Mouse (Mus musculus) brown adipose tissue, adult 24 weeks (tissue): ENCODE results near the gene AI413582. TPM values are rescaled to one million over a fixed set of nuclear protein-coding genes. Genes with fewer than 3 reads are reported as not detected.

Experiments
- H3K27ac ChIP-seq: fragments of 200-500 bp; replicated peaks from 2 replicates; pipeline ENCODE4 v1.5.1; 2012; ENCODE audit warnings: low read depth, mild to moderate bottlenecking, low read length
- H3K4me1 ChIP-seq: fragments of 200-500 bp; 2 replicates; pipeline ENCODE4 v1.6.1; 2012; ENCODE audit warnings: low read length, mixed read lengths; ENCODE audit not compliant: control insufficient read depth, insufficient read depth, insufficient read length
- H3K4me3 ChIP-seq: fragments of 200-500 bp; 2 replicates; pipeline ENCODE4 v1.5.1; 2012; ENCODE audit warnings: low read depth, mild to moderate bottlenecking, low read length, moderate library complexity; ENCODE audit not compliant: insufficient read depth
- polyA plus RNA-seq: library from polyadenylated mRNA; stranded (reverse); fragments of >200 nt; gene quantifications from 2 replicates; pipeline ENCODE4 v1.2.4, GENCODE M21; 2012; ENCODE audit not compliant: missing spikeins, insufficient read depth, insufficient read length

The AI413582 gene
- 11.1 and 15.6 TPM in 2 replicates for polyA plus RNA-seq

GRCm38 (mm10) chr17:27565163-27565941 lies at the start of gene AI413582:
Gene AI413582, minus strand, starts transcription at chr17:27565756.
- Histone ChIP-seq H3K4me3 (peak within 1 kb of the TSS; percentile 71), H3K27ac (peak within 1 kb of the TSS; percentile 41; the same call in 1 of the 2 replicates)

GRCm38 (mm10) chr17:27613016-27613415 lies 47.5 kb upstream of the AI413582 start:
- Histone ChIP-seq H3K4me3 (no peak overlapping the region), H3K27ac (no peak overlapping the region), H3K4me1 (peaks cover 14% of the 10 kb centered on the region)

More at GRCm38 (mm10) chr17:27565163-27565941, at the start of gene AI413582:
- H3K4me1 ChIP-seq = peaks cover 11% of the 10 kb centered on the region

- Histone ChIP-seq H3K4me3 (no peak overlapping the region), H3K27ac (no peak overlapping the region), H3K4me1 (peaks cover 11% of the 10 kb centered on the region)
Measured at GRCm38 (mm10) chr17:27611994-27612393, 46.4 kb upstream of the AI413582 start.

- Histone ChIP-seq H3K27ac (no peak overlapping the region), H3K4me3 (no peak overlapping the region), H3K4me1 (peaks cover 11% of the 10 kb centered on the region)
Measured at GRCm38 (mm10) chr17:27611519-27611884, 45.9 kb upstream of the AI413582 start.

GRCm38 (mm10) chr17:27610679-27611518 lies 45.3 kb upstream of the AI413582 start:
- H3K27ac ChIP-seq = no peak overlapping the region
- H3K4me3 ChIP-seq = no peak overlapping the region
- peaks cover 11% of the 10 kb centered on the region for H3K4me1 ChIP-seq

GRCm38 (mm10) chr17:27609576-27609975 lies 44.0 kb upstream of the AI413582 start:
- Histone ChIP-seq H3K4me1 (peaks cover 12% of the 10 kb centered on the region), H3K4me3 (no peak overlapping the region), H3K27ac (no peak overlapping the region)

GRCm38 (mm10) chr17:27603522-27604234 lies 38.1 kb upstream of the AI413582 start:
- no peak overlapping the region for H3K4me3 ChIP-seq
- peaks cover 26% of the 10 kb centered on the region for H3K4me1 ChIP-seq
- no peak overlapping the region for H3K27ac ChIP-seq

- Histone ChIP-seq H3K4me3 (no peak overlapping the region), H3K27ac (no peak overlapping the region), H3K4me1 (peaks cover 26% of the 10 kb centered on the region)
Measured at GRCm38 (mm10) chr17:27603036-27603435, 37.5 kb upstream of the AI413582 start.

GRCm38 (mm10) chr17:27600869-27601268 lies 35.3 kb upstream of the AI413582 start:
- no peak overlapping the region for H3K4me3 ChIP-seq
- H3K27ac ChIP-seq = no peak overlapping the region
- peaks cover 26% of the 10 kb centered on the region for H3K4me1 ChIP-seq

- H3K27ac ChIP-seq = no peak overlapping the region
- H3K4me3 ChIP-seq = no peak overlapping the region
- peaks cover 28% of the 10 kb centered on the region for H3K4me1 ChIP-seq
Measured at GRCm38 (mm10) chr17:27600286-27600685, 34.7 kb upstream of the AI413582 start.

GRCm38 (mm10) chr17:27596376-27597190 lies 31.0 kb upstream of the AI413582 start:
- Histone ChIP-seq H3K27ac (no peak overlapping the region), H3K4me1 (peaks cover 12% of the 10 kb centered on the region), H3K4me3 (no peak overlapping the region)

- no peak overlapping the region for H3K27ac ChIP-seq
- peaks cover 8% of the 10 kb centered on the region for H3K4me1 ChIP-seq
- H3K4me3 ChIP-seq = no peak overlapping the region
Measured at GRCm38 (mm10) chr17:27595659-27596375, 30.3 kb upstream of the AI413582 start.

GRCm38 (mm10) chr17:27592565-27592910 lies 27.0 kb upstream of the AI413582 start:
- Histone ChIP-seq H3K27ac (no peak overlapping the region), H3K4me1 (peaks cover 7% of the 10 kb centered on the region), H3K4me3 (no peak overlapping the region)
